Comparison of ENCODE assay signal across 17 mouse cellular contexts in genomic region chr16:43360838-43361480, GRCm38 (mm10).
DNase-seq lines count a peak whose midpoint lies in the region; ATAC-seq lines count a peak whose summit lies in the region.
"Had no signal": no experiment of that assay in that cellular context is flagged by ENCODE, and none has a peak within 500 bp of the region (broad histone marks: within the 10 kb centered on the region; RNA-seq: fewer than 3 reads in every experiment).

No protein-coding gene starts in this region.

- H3K27me3 ChIP-seq in kidney, embryonic 15.5 days = no peaks in the 10 kb centered on the region
- H3K27me3 ChIP-seq: limb, embryonic 13.5 days; midbrain, embryonic 13.5 days had no signal

- no peaks in the 10 kb centered on the region for H3K36me3 ChIP-seq in kidney, embryonic 15.5 days
- H3K36me3 ChIP-seq: limb, embryonic 13.5 days; midbrain, embryonic 13.5 days had no signal

- no peak overlapping the region for H3K4me2 ChIP-seq in kidney, embryonic 15.5 days
- H3K4me2 ChIP-seq: limb, embryonic 13.5 days; midbrain, embryonic 13.5 days had no signal

- H3K9me3 ChIP-seq in kidney, embryonic 15.5 days (replicated peaks) = no peaks in the 10 kb centered on the region
- H3K9me3 ChIP-seq: limb, embryonic 13.5 days; midbrain, embryonic 13.5 days had no signal

- H3K4me1 ChIP-seq in kidney, embryonic 15.5 days = peaks cover 50% of the 10 kb centered on the region

- no peak overlapping the region for H3K4me3 ChIP-seq in kidney, embryonic 15.5 days (replicated peaks)
- H3K4me3 ChIP-seq: limb, embryonic 13.5 days; midbrain, embryonic 13.5 days; myocyte had no signal

- peak; percentile 52 for DNase-seq in kidney, adult 11 months
- no peak for DNase-seq in kidney, postnatal 10 days
- peak; percentile 55 for DNase-seq in embryo, embryonic 10.5 days (ENCODE audit: low spot score)
- DNase-seq in retina, postnatal 1 day = peak; percentile 47
- DNase-seq in lung, postnatal 36 days = no peak
- DNase-seq in thymus, adult 18-20 months = no peak
- DNase-seq: heart, postnatal 14 days; lung, adult 2 months; right cerebral cortex, postnatal 14 days; thymus, postnatal 4 days had no signal

- 39% methylated on average over 7 of the region's 7 CpGs for WGBS in kidney, embryonic 15.5 days

- H3K27ac ChIP-seq in kidney, embryonic 15.5 days = peak overlapping the region; percentile 73
- H3K27ac ChIP-seq: limb, embryonic 13.5 days; macrophage; midbrain, embryonic 13.5 days; stomach, postnatal 0 days had no signal

- no peak overlapping the region for H3K9ac ChIP-seq in kidney, embryonic 15.5 days
- H3K9ac ChIP-seq: limb, embryonic 13.5 days; midbrain, embryonic 13.5 days had no signal

- ATAC-seq in kidney, embryonic 15.5 days (replicated peaks; ENCODE audit: low FRiP score) = peak; percentile 88
- ATAC-seq: forebrain, embryonic 16.5 days; midbrain, embryonic 13.5 days had no signal

Comparison
In these comparisons a context has a peak if more than half of its experiments do, and no peak if none do; other contexts are left out.
1. DNase-seq: peak in kidney, adult 11 months (single experiment), embryo, embryonic 10.5 days (single experiment) and retina, postnatal 1 day (single experiment); none in kidney, postnatal 10 days (single experiment), lung, postnatal 36 days (single experiment) and thymus, adult 18-20 months (0 of 2).